Mouse (Mus musculus) NIH3T3 (cell line): ENCODE measurements around the gene Zdhhc17.
A peak's percentile ranks its signal among the peaks of the same experiment; 100 is the strongest.

Experiments
- DNase-seq: peaks from one replicate; pipeline ENCODE4 v3.0.0-alpha.2; 2012; ENCODE audit warnings: low read depth

The Zdhhc17 gene

DNA sequence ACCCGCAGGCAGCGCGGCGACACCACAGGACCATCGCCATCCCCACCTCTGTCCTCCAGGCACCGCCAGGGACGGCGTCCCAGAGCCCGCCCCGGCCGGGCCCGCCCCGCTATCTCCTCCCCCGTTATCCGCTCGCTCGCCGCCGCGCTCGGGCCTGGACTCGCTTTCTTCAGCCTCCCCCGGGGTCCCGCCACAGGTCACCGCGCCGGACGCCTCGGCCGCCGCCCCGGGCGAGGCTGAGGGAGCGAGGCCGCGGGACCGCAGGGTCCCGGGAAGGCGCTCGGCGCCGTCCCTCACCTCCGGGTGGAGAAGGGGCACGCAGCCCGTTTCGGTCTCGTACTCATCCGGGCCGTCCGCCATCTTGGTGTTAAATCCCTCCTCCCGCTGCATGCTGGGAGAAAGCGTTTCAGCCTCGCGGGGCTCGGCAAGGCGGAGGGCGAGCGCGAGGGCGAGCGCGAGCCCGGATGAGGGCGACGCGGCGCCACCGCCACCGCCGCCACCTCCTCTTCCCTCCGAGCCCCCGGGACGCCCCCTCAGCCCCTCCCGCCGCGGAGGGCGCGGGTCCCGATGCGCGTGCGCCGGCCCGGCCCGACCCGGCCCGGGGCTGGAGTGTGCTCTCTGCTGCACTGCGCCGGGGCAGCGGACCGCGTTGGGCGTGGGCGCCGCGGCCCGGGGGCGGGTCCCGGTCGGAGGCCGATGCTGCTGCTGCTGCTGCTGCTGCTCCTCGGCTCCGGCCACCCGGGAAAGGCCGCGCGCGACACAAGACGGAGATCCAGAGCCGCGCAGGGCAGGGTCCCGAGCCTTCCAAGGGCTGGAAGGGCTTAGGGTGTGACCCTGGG, at the start of gene Zdhhc17:
Gene Zdhhc17, minus strand, starts transcription at position 500 of the 839 bp plus-strand sequence.
- DNase-seq = peak; percentile 95

DNA sequence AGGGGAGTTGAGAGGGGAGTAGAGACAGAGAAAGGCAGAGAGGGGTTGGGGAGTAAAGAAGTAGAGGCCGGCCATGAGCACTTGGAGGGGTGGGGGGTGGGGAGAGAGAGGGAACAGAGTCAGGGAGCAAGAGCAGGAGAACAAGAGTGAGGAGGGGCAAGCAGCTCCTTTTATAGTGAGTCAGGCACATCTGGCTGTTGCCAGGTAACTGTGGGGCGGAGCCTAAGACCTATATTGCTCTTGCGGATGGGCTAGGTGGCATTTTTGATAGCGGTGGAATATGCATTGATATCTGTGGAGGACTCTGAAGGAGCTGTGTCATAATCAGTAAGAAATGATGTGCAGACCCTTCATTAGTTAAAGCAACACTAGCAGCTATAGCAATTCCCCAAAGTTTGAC, 45.8 kb upstream of the Zdhhc17 start:
- DNase-seq = no peak

- no peak for DNase-seq
Measured at GRCm38 (mm10) chr10:111051606-111052005, 41.7 kb upstream of the Zdhhc17 start.

DNA sequence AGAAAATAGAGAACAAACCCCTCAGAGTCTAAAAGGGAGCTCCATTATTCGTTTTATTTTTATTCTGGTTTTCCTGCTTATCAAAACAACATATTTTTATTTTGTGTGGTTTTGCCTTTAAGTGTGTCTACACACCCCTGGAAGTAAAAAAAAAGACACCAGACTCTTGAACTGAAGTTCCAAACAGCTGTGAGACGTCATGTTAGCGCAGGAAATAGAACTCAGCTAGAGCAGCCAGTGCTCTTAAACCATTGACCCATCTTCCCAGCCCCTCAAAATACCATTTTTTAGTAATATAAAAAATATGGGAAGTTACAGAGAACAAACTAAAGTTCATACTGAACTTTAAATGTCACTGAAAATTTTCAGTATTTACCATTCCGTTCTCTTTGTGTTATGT, 40.6 kb upstream of the Zdhhc17 start:
- DNase-seq = no peak

- DNase-seq = no peak
Measured at GRCm38 (mm10) chr10:111050061-111050460, 40.1 kb upstream of the Zdhhc17 start.

GRCm38 (mm10) chr10:111047895-111048294, 38.0 kb upstream of the Zdhhc17 start:
- DNase-seq = no peak

- no peak for DNase-seq
Measured at GRCm38 (mm10) chr10:111040078-111040656, 30.2 kb upstream of the Zdhhc17 start.

GRCm38 (mm10) chr10:111036851-111037250, 26.9 kb upstream of the Zdhhc17 start:
- DNase-seq = no peak

- DNase-seq = no peak
Measured at GRCm38 (mm10) chr10:111035134-111035533, 25.2 kb upstream of the Zdhhc17 start.

DNA sequence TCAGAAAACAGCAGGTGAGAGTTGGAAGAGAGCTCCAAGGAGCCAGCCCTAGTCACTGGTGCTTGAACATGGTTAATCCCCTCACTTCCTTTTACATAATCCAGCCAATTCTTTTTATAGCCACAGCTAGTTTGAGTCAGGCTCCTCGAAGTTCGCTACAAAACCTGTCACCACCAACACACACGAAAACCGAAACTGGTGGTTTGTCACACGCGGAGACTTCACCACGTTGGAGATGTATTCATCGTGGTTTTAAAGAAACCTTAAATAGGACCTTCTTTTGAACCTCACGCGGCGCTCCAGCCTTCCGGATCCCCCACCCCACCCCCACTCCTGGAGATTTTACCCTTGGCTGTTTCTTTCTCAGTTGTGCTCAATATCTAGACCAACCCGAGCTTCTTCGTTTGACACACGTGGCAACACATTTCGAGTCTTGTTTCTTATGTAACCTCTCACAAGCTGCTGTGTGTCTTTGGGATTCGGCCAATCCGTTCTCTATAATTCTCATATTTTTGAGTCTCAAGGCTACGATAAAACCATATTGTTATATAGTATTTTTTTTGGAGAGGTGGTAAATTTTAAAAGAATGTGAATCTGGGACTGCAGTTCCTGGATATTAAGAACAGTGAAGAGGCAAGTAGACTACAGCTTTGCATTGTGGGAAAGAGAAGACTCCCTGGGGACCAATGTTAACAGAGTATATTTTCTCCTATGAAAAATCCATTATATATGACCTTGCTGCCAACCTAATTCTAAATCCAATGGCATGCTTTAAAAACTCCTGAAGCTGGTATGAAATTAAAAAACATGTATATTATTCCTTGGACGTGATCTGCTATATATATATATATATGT, 21.8 kb upstream of the Zdhhc17 start:
- no peak for DNase-seq

- DNase-seq = no peak
Measured at GRCm38 (mm10) chr10:111030845-111031244, 20.9 kb upstream of the Zdhhc17 start.

DNA sequence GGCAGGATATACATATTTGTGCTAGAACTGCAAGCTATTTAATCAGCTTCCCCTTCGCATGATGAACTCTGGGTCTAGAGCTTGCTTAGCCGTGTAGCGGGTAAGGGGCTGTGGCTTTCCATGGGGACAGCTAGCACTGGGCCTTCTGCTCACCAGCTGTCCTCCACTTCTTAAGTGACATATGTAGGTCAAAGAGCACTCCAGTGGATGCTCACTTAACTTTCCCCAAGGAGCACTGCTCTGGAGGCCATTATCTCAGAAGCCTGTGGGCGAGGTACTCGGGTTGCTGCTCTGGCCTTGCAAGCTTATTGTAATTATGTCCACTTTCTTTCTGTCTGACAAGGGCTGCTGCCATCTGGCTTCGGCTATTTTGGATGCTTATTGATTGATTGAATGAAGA, 16.2 kb upstream of the Zdhhc17 start:
- DNase-seq = no peak

GRCm38 (mm10) chr10:111024746-111025145, 14.8 kb upstream of the Zdhhc17 start:
- DNase-seq = no peak

- no peak for DNase-seq
Measured at GRCm38 (mm10) chr10:111014476-111014875, 4.5 kb upstream of the Zdhhc17 start.

- no peak for DNase-seq
Measured at GRCm38 (mm10) chr10:111013265-111013664, 3.3 kb upstream of the Zdhhc17 start.

- no peak for DNase-seq
Measured at GRCm38 (mm10) chr10:111012496-111013038, 2.6 kb upstream of the Zdhhc17 start.

- peak; percentile 29 for DNase-seq
Measured at GRCm38 (mm10) chr10:111011226-111011765, 1.4 kb upstream of the Zdhhc17 start.

- peak; percentile 30 for DNase-seq
Measured at GRCm38 (mm10) chr10:111010480-111011225, 713 bp upstream of the Zdhhc17 start.

DNA sequence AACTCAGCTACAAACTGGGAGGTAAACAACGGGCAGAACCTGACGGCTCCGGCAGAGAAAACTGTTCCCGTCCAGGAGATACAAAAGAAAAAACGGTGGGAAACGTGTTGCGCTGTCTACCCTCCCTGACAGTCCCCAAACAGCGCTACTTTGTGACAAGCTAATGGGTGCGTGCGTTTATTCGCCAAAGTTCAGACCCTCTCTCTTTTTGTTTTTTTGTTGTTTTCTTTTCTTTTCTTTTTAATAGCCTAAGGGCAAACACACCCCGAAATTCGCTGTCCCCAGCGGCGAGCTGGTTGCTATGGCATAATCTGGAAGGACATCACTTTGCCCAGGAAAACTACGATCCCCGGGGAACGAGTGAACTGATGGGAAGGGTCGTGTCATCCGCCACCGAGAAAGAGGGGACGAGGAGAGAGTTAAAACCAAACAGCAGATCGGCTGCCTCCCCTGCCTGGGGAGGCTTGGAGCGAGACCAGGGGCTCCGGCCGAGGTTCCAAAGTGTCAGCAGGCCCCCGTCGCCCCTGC, 763 bp downstream of the Zdhhc17 start:
- DNase-seq = no peak

GRCm38 (mm10) chr10:111007687-111008086, 2.3 kb downstream of the Zdhhc17 start:
- no peak for DNase-seq
